Comparison of ENCODE assay signal across 8 mouse cellular contexts in genomic region chr8:61908303-61909215, GRCm38 (mm10). TPM values are rescaled to one million over a fixed set of nuclear protein-coding genes. Genes with fewer than 3 reads are reported as not detected.
DNase-seq lines count a peak whose midpoint lies in the region; ATAC-seq and TF ChIP-seq lines count a peak whose summit lies in the region.

No protein-coding gene starts in this region.

- TF ChIP-seq CTCF in CH12.LX (conservative IDR thresholded peaks at IDR 0.05 in 1 of 2, IDR thresholded peaks at IDR 0.05 in 1 of 2; ENCODE audit: low read depth in 2 of 2, low read length in 2 of 2): no peak
- TF ChIP-seq CTCF in kidney, postnatal 0 days (IDR thresholded peaks at IDR 0.05; ENCODE audit: low read depth): no peak
- TF ChIP-seq CTCF in forebrain, postnatal 0 days (IDR thresholded peaks at IDR 0.05; ENCODE audit: low read depth): no peak

- H3K4me3 ChIP-seq in CH12.LX (replicated peaks in 1 of 3; ENCODE audit: low read depth in 2 of 3, low read length in 2 of 3, poor library complexity in 1 of 3) (no peak overlapping the region), macrophage (ENCODE audit: inconsistent target) (no peak overlapping the region)
- no peak overlapping the region for H3K4me3 ChIP-seq in kidney, postnatal 0 days (replicated peaks; ENCODE audit: low read depth, low read length)
- H3K4me3 ChIP-seq in forebrain, postnatal 0 days (ENCODE audit: low read depth, low read length): no peak overlapping the region

- DNase-seq in 3T3-L1 (ENCODE audit: low read depth, low spot score) (peak; percentile 42), CH12.LX (ENCODE audit: extremely low read depth) (no peak)
- peak; percentile 52 to 75 for DNase-seq in gastrocnemius, postnatal 4 days (ENCODE audit: low spot score in 2 of 2)
- peak; percentile 25 for DNase-seq in kidney, postnatal 0 days (ENCODE audit: low spot score)
- DNase-seq in spleen, adult 12 weeks (ENCODE audit: low spot score): no peak
- no peak for DNase-seq in forebrain, postnatal 0 days
- no peak for DNase-seq in retina, embryonic 14.5 days (ENCODE audit: low spot score)

- H3K9me3 ChIP-seq in CH12.LX (replicated peaks; ENCODE audit: low read length): no peaks in the 10 kb centered on the region
- no peaks in the 10 kb centered on the region for H3K9me3 ChIP-seq in kidney, postnatal 0 days (replicated peaks; ENCODE audit: low read length)
- no peaks in the 10 kb centered on the region for H3K9me3 ChIP-seq in forebrain, postnatal 0 days (ENCODE audit: low read length)

- dilution Hi-C loops in CH12.LX (cut with MboI; ENCODE audit: extremely low pct_ligation_motif_present, extremely low pct_unique_long_range_greater_than_20kb, low sequenced_read_pairs): no loop called here

- no peaks in the 10 kb centered on the region for H3K27me3 ChIP-seq in CH12.LX (replicated peaks)
- H3K27me3 ChIP-seq in kidney, postnatal 0 days (ENCODE audit: insufficient read depth, low read length): no peaks in the 10 kb centered on the region
- H3K27me3 ChIP-seq in forebrain, postnatal 0 days (ENCODE audit: insufficient read depth, low read length): no peaks in the 10 kb centered on the region

- no peak for ATAC-seq in kidney, postnatal 0 days (replicated peaks; ENCODE audit: low FRiP score, low read depth)
- no peak for ATAC-seq in forebrain, postnatal 0 days

- TF ChIP-seq RAD21 in CH12.LX (IDR thresholded peaks at IDR 0.05; ENCODE audit: low read depth, low read length): no peak

- H3K79me2 ChIP-seq in CH12.LX (replicated peaks; ENCODE audit: control insufficient read depth, extremely low read depth, insufficient read depth, poor library complexity, severe bottlenecking) (no peaks in the 10 kb centered on the region), macrophage (ENCODE audit: inconsistent target) (no peaks in the 10 kb centered on the region)

- H3K4me1 ChIP-seq in CH12.LX (ENCODE audit: control insufficient read depth in 1 of 2, insufficient read depth in 2 of 2): peaks cover 2 to 12% of the 10 kb centered on the region in 2 experiments; a peak in 3 of 4 replicates
- no peaks in the 10 kb centered on the region for H3K4me1 ChIP-seq in kidney, postnatal 0 days (replicated peaks; ENCODE audit: insufficient read depth, low read length)
- H3K4me1 ChIP-seq in forebrain, postnatal 0 days (ENCODE audit: insufficient read depth): no peaks in the 10 kb centered on the region

- 51% methylated on average over 13 of the region's 13 CpGs for WGBS in kidney, postnatal 0 days
- WGBS in macrophage (ENCODE audit: missing documents): 20% methylated on average over 13 of the region's 13 CpGs
- WGBS in forebrain, postnatal 0 days: 75% methylated on average over 13 of the region's 13 CpGs

- H3K27ac ChIP-seq in CH12.LX (ENCODE audit: insufficient read depth, low read depth) (no peak overlapping the region), macrophage (peak overlapping the region; percentile 69)
- no peak overlapping the region for H3K27ac ChIP-seq in kidney, postnatal 0 days
- H3K27ac ChIP-seq in forebrain, postnatal 0 days (ENCODE audit: low read depth, low read length): no peak overlapping the region

- in situ Hi-C loops in CH12.LX (cut with MboI; ENCODE audit: low pct_ligation_motif_present, low pct_unique_long_range_greater_than_20kb, low sequenced_read_pairs): no loop called here

- H3K9ac ChIP-seq in CH12.LX (ENCODE audit: insufficient read depth, low read depth): no peak overlapping the region
- no peak overlapping the region for H3K9ac ChIP-seq in kidney, postnatal 0 days (ENCODE audit: low read depth, low read length)
- H3K9ac ChIP-seq in forebrain, postnatal 0 days: no peak overlapping the region

- H3K36me3 ChIP-seq in CH12.LX (replicated peaks in 1 of 2; ENCODE audit: control insufficient read depth in 1 of 2, insufficient read depth in 1 of 2, low read length in 1 of 2) (no peaks in the 10 kb centered on the region), macrophage (ENCODE audit: inconsistent target) (no peaks in the 10 kb centered on the region)
- no peaks in the 10 kb centered on the region for H3K36me3 ChIP-seq in kidney, postnatal 0 days (ENCODE audit: insufficient read depth, low read length)
- H3K36me3 ChIP-seq in forebrain, postnatal 0 days (ENCODE audit: insufficient read depth): no peaks in the 10 kb centered on the region

- no peak for TF ChIP-seq EP300 in CH12.LX (IDR thresholded peaks at IDR 0.05; ENCODE audit: low read length)

- H3K4me2 ChIP-seq in CH12.LX (ENCODE audit: insufficient read depth, low read depth, poor library complexity, severe bottlenecking): peak overlapping the region; percentile 47; the same call in 1 of the 2 replicates
- no peak overlapping the region for H3K4me2 ChIP-seq in kidney, postnatal 0 days (ENCODE audit: low read length)
- no peak overlapping the region for H3K4me2 ChIP-seq in forebrain, postnatal 0 days (ENCODE audit: low read depth)

- no peak for TF ChIP-seq POLR2A in CH12.LX (IDR thresholded peaks at IDR 0.05; ENCODE audit: low read depth, low read length)

TF ChIP-seq in CH12.LX, 34 proteins besides CTCF, POLR2A, EP300 and RAD21:
- no peak for TF ChIP-seq JUN (IDR thresholded peaks at IDR 0.05; ENCODE audit: insufficient read depth, low read depth, low read length)
- no peak for TF ChIP-seq MYC (IDR thresholded peaks at IDR 0.05; ENCODE audit: low read depth, low read length)
- TF ChIP-seq USF2 (conservative IDR thresholded peaks at IDR 0.05; ENCODE audit: low read depth, low read length): no peak
- TF ChIP-seq ZNF384 (IDR thresholded peaks at IDR 0.05; ENCODE audit: low read depth, low read length): peak; percentile 43

RNA-seq across cellular contexts. Expression of gene Palld, which starts 6.1 kb away (rescaled TPM):
- total RNA-seq in CH12.LX (2012; rRNA removed): 4.8 and 7.1 TPM in 2 replicates
- total RNA-seq in CH12.LX (2014; rRNA removed): 0.59 and 0.87 TPM in 2 replicates
- 2.0 and 2.6 TPM in 2 replicates for polyA plus RNA-seq in CH12.LX (2012; ENCODE audit: insufficient read length, low read depth)
- total RNA-seq in gastrocnemius, postnatal 4 days (2021): 100 to 1,000 TPM; 151 to 156 TPM
- polyA plus RNA-seq in kidney, postnatal 0 days (2015; fragmentation: Nextera tagmentation; extraction: Ambion mirVana): 49.7 and 57.7 TPM in 2 replicates
- 10 to 100 TPM in 1 of 26 experiments, 1 to 10 TPM in 22, under 1 TPM in 3; 0.52 to 16.9 (median 3.1) TPM for total RNA-seq in macrophage (2018; cell fraction: chromatin; rRNA removed)
- 1 to 10 TPM in 25 of 26 experiments, under 1 TPM in 1; 0.91 to 7.8 (median 2.5) TPM for total RNA-seq in macrophage (2018; cell fraction: cytosol; rRNA removed)
- 10 to 100 TPM in 1 of 26 experiments, 1 to 10 TPM in 25; 1.2 to 11.2 (median 2.5) TPM for total RNA-seq in macrophage (2018; cell fraction: nucleus; rRNA removed)
- 3.0 to 11.6 TPM (median 7.2 TPM) in 3 replicates for polyA plus RNA-seq in macrophage (2018)
- 4.1 and 11.0 TPM in 2 replicates for total RNA-seq in forebrain, postnatal 0 days (2014; rRNA removed)
- polyA plus RNA-seq in forebrain, postnatal 0 days (2015; fragmentation: Nextera tagmentation; extraction: Ambion mirVana): 6.6 and 10.7 TPM in 2 replicates

RNA-seq across cellular contexts. Expression of gene Ddx60, which starts 19.3 kb away (rescaled TPM):
- total RNA-seq in CH12.LX (2012; rRNA removed): 0.08 and 0.21 TPM in 2 replicates
- 0.47 and 0.69 TPM in 2 replicates for total RNA-seq in CH12.LX (2014; rRNA removed)
- 0.20 and 0.56 TPM in 2 replicates for polyA plus RNA-seq in CH12.LX (2012; ENCODE audit: insufficient read length, low read depth)
- 1 to 10 TPM; 1.6 to 2.1 TPM for total RNA-seq in gastrocnemius, postnatal 4 days (2021)
- polyA plus RNA-seq in kidney, postnatal 0 days (2015; fragmentation: Nextera tagmentation; extraction: Ambion mirVana): 3.3 and 4.0 TPM in 2 replicates
- total RNA-seq in macrophage (2018; cell fraction: chromatin; rRNA removed): 1,000 to 10,000 TPM in 9 of 26 experiments, 100 to 1,000 TPM in 17; 129 to 1,692 (median 585) TPM
- 100 to 1,000 TPM in 9 of 26 experiments, 10 to 100 TPM in 17; 19.8 to 165 (median 49.5) TPM for total RNA-seq in macrophage (2018; cell fraction: cytosol; rRNA removed)
- total RNA-seq in macrophage (2018; cell fraction: nucleus; rRNA removed): 100 to 1,000 TPM in 25 of 26 experiments, 10 to 100 TPM in 1; 98.7 to 875 (median 314) TPM
- polyA plus RNA-seq in macrophage (2018): 12.5 to 33.9 TPM (median 19.5 TPM) in 3 replicates
- 0.48 and 0.62 TPM in 2 replicates for total RNA-seq in forebrain, postnatal 0 days (2014; rRNA removed)
- polyA plus RNA-seq in forebrain, postnatal 0 days (2015; fragmentation: Nextera tagmentation; extraction: Ambion mirVana): 0.47 and 0.93 TPM in 2 replicates

Comparison
In these comparisons a context has a peak if more than half of its experiments do, and no peak if none do; other contexts are left out.
1. DNase-seq: peak in 3T3-L1 (single experiment), gastrocnemius, postnatal 4 days (2 of 2) and kidney, postnatal 0 days (single experiment); none in CH12.LX (single experiment), spleen, adult 12 weeks (single experiment), forebrain, postnatal 0 days (single experiment) and retina, embryonic 14.5 days (single experiment).